18 mouse cellular contexts compared by ENCODE assay signal in genomic region chr4:119053680-119054079, GRCm38 (mm10). TPM values are rescaled to one million over a fixed set of nuclear protein-coding genes. Genes with fewer than 3 reads are reported as not detected.
A peak's percentile ranks its signal among the peaks of the same experiment; 100 is the strongest.
DNase-seq lines count a peak whose midpoint lies in the region; ATAC-seq and TF ChIP-seq lines count a peak whose summit lies in the region.
"Had no signal": no experiment of that assay in that cellular context is flagged by ENCODE, and none has a peak within 500 bp of the region (broad histone marks: within the 10 kb centered on the region; RNA-seq: fewer than 3 reads in every experiment).

No protein-coding gene starts in this region.

- H3K9ac ChIP-seq in CH12.LX (ENCODE audit: insufficient read depth, low read depth), result no peak overlapping the region
- no peak overlapping the region for H3K9ac ChIP-seq in liver, embryonic 11.5 days (ENCODE audit: low read depth, low read length)
- H3K9ac ChIP-seq in hindbrain, embryonic 13.5 days, result no peak overlapping the region
- H3K9ac ChIP-seq: heart, embryonic 15.5 days; lung, embryonic 14.5 days had no signal

- H3K4me3 ChIP-seq in heart, embryonic 10.5 days, result no peak overlapping the region
- H3K4me3 ChIP-seq in CH12.LX (replicated peaks in 1 of 3; ENCODE audit: low read depth in 2 of 3, low read length in 2 of 3, poor library complexity in 1 of 3), result no peak overlapping the region
- H3K4me3 ChIP-seq in liver, embryonic 11.5 days (ENCODE audit: low read depth, low read length), result no peak overlapping the region
- no peak overlapping the region for H3K4me3 ChIP-seq in hindbrain, embryonic 13.5 days
- H3K4me3 ChIP-seq: heart, embryonic 15.5 days; midbrain, embryonic 10.5 days; myocyte had no signal

- no peak for ATAC-seq in liver, embryonic 11.5 days (replicated peaks; ENCODE audit: low FRiP score)
- ATAC-seq in megakaryocyte progenitor cell, adult 5-6 weeks (replicated peaks; ENCODE audit: poor library complexity), result peak; percentile 59
- ATAC-seq in hindbrain, embryonic 13.5 days (ENCODE audit: low FRiP score), result no peak
- ATAC-seq: forebrain, embryonic 14.5 days had no signal

- in situ Hi-C loops in CH12.LX (cut with MboI; ENCODE audit: low pct_ligation_motif_present, low pct_unique_long_range_greater_than_20kb, low sequenced_read_pairs), result no loop called here

- no peak overlapping the region for H3K4me2 ChIP-seq in CH12.LX (ENCODE audit: insufficient read depth, low read depth, poor library complexity, severe bottlenecking)
- peak overlapping the region; percentile 15; the same call in 1 of the 2 replicates for H3K4me2 ChIP-seq in liver, embryonic 11.5 days
- H3K4me2 ChIP-seq in hindbrain, embryonic 13.5 days, result no peak overlapping the region
- H3K4me2 ChIP-seq: heart, embryonic 15.5 days; lung, embryonic 14.5 days had no signal

- 66% methylated on average over 6 of the region's 6 CpGs for WGBS in heart, embryonic 10.5 days
- 60% methylated on average over 6 of the region's 6 CpGs for WGBS in liver, embryonic 11.5 days
- WGBS in hindbrain, embryonic 13.5 days, result 94% methylated on average over 6 of the region's 6 CpGs

- H3K9me3 ChIP-seq in heart, embryonic 10.5 days, result no peaks in the 10 kb centered on the region
- H3K9me3 ChIP-seq in CH12.LX (replicated peaks; ENCODE audit: low read length), result no peaks in the 10 kb centered on the region
- H3K9me3 ChIP-seq in liver, embryonic 11.5 days (ENCODE audit: control insufficient read depth, low read length), result no peaks in the 10 kb centered on the region
- no peaks in the 10 kb centered on the region for H3K9me3 ChIP-seq in hindbrain, embryonic 13.5 days
- H3K9me3 ChIP-seq: heart, embryonic 15.5 days; midbrain, embryonic 10.5 days had no signal

- no peaks in the 10 kb centered on the region for H3K36me3 ChIP-seq in heart, embryonic 10.5 days
- H3K36me3 ChIP-seq in CH12.LX (replicated peaks in 1 of 2; ENCODE audit: control insufficient read depth in 1 of 2, insufficient read depth in 1 of 2, low read length in 1 of 2), result no peaks in the 10 kb centered on the region
- no peaks in the 10 kb centered on the region for H3K36me3 ChIP-seq in liver, embryonic 11.5 days (ENCODE audit: control insufficient read depth, insufficient read depth, low read length)
- H3K36me3 ChIP-seq in hindbrain, embryonic 13.5 days, result no peaks in the 10 kb centered on the region
- H3K36me3 ChIP-seq: heart, embryonic 15.5 days; midbrain, embryonic 10.5 days had no signal

- TF ChIP-seq RAD21 in CH12.LX (IDR thresholded peaks at IDR 0.05; ENCODE audit: low read depth, low read length), result no peak

- H3K79me2 ChIP-seq in CH12.LX (replicated peaks; ENCODE audit: control insufficient read depth, extremely low read depth, insufficient read depth, poor library complexity, severe bottlenecking), result no peaks in the 10 kb centered on the region

- no peak for TF ChIP-seq POLR2A in CH12.LX (IDR thresholded peaks at IDR 0.05; ENCODE audit: low read depth, low read length)

- TF ChIP-seq EP300 in CH12.LX (IDR thresholded peaks at IDR 0.05; ENCODE audit: low read length), result no peak

- dilution Hi-C loops in CH12.LX (cut with MboI; ENCODE audit: extremely low pct_ligation_motif_present, extremely low pct_unique_long_range_greater_than_20kb, low sequenced_read_pairs), result no loop called here

- peak overlapping the region; percentile 62 for H3K27ac ChIP-seq in heart, embryonic 10.5 days
- H3K27ac ChIP-seq in CH12.LX (ENCODE audit: insufficient read depth, low read depth), result no peak overlapping the region
- H3K27ac ChIP-seq in liver, embryonic 11.5 days (ENCODE audit: low read depth, low read length), result peak overlapping the region; percentile 55
- no peak overlapping the region for H3K27ac ChIP-seq in hindbrain, embryonic 13.5 days
- H3K27ac ChIP-seq: heart, embryonic 15.5 days; midbrain, embryonic 10.5 days had no signal

- TF ChIP-seq CTCF in CH12.LX (conservative IDR thresholded peaks at IDR 0.05 in 1 of 2, IDR thresholded peaks at IDR 0.05 in 1 of 2; ENCODE audit: low read depth in 2 of 2, low read length in 2 of 2), result no peak

- H3K27me3 ChIP-seq in heart, embryonic 10.5 days (ENCODE audit: insufficient read depth, poor library complexity, severe bottlenecking), result no peaks in the 10 kb centered on the region
- H3K27me3 ChIP-seq in CH12.LX (replicated peaks), result peaks cover 2% of the 10 kb centered on the region
- H3K27me3 ChIP-seq in liver, embryonic 11.5 days (replicated peaks; ENCODE audit: control insufficient read depth, insufficient read depth, low read length), result no peaks in the 10 kb centered on the region
- H3K27me3 ChIP-seq in hindbrain, embryonic 13.5 days, result no peaks in the 10 kb centered on the region
- H3K27me3 ChIP-seq: heart, embryonic 15.5 days had no signal

- peaks cover 55% of the 10 kb centered on the region for H3K4me1 ChIP-seq in heart, embryonic 10.5 days
- H3K4me1 ChIP-seq in CH12.LX (ENCODE audit: control insufficient read depth in 1 of 2, insufficient read depth in 2 of 2), result peaks cover 6 to 7% of the 10 kb centered on the region in 2 experiments; a peak in 3 of 4 replicates
- H3K4me1 ChIP-seq in liver, embryonic 11.5 days (replicated peaks; ENCODE audit: control insufficient read depth, insufficient read depth, low read length), result peaks cover 43% of the 10 kb centered on the region
- H3K4me1 ChIP-seq in hindbrain, embryonic 13.5 days (replicated peaks), result no peaks in the 10 kb centered on the region

- DNase-seq in heart, embryonic 10.5 days (ENCODE audit: low spot score), result no peak
- no peak for DNase-seq in heart, adult 8-10 months (ENCODE audit: low spot score)
- DNase-seq in CH12.LX (ENCODE audit: extremely low read depth), result peak; percentile 1
- DNase-seq in liver, embryonic 11.5 days (ENCODE audit: low spot score), result no peak
- DNase-seq in layer of hippocampus, adult 11-12 months (ENCODE audit: low spot score), result no peak
- DNase-seq: adrenal gland, postnatal 10 days; cerebellum, adult 2 months; kidney, adult 8-10 months; kidney, postnatal 36 days; lung, embryonic 14.5 days; spleen, adult 18-20 months; thymus, postnatal 25 days had no signal

TF ChIP-seq in CH12.LX, 34 proteins besides CTCF, POLR2A, EP300 and RAD21:
- TF ChIP-seq GABPA (IDR thresholded peaks at IDR 0.05; ENCODE audit: insufficient replicate concordance, low read depth, low read length) (no peak), POLR2AphosphoS2 (IDR thresholded peaks at IDR 0.05; ENCODE audit: low read depth, low read length) (no peak), USF2 (conservative IDR thresholded peaks at IDR 0.05; ENCODE audit: low read depth, low read length) (peak; percentile 69), USF1 (IDR thresholded peaks at IDR 0.05; ENCODE audit: low read depth, low read length) (peak; percentile 65)

RNA-seq across cellular contexts. Expression of gene Slc2a1, which starts 54.8 kb away (rescaled TPM):
- polyA plus RNA-seq in heart, embryonic 10.5 days (2016; fragmentation: Nextera tagmentation; extraction: Ambion mirVana), result 549 and 607 TPM in 2 replicates
- 10 to 100 TPM; 12.6 to 22.5 (median 14.9) TPM for total RNA-seq in heart, adult 8-10 months (2022)
- total RNA-seq in CH12.LX (2012; rRNA removed) (26.8 and 46.2 TPM in 2 replicates), CH12.LX (2014; rRNA removed) (55.3 and 64.9 TPM in 2 replicates)
- 30.5 and 33.4 TPM in 2 replicates for polyA plus RNA-seq in CH12.LX (2012; ENCODE audit: insufficient read length, low read depth)
- polyA plus RNA-seq in liver, embryonic 11.5 days (2014; fragmentation: Nextera tagmentation; extraction: Ambion mirVana), result 150 and 153 TPM in 2 replicates
- total RNA-seq in megakaryocyte progenitor cell, adult 5-6 weeks (2015), result 7.7 and 11.5 TPM in 2 replicates
- 7.4 and 8.6 TPM in 2 replicates for total RNA-seq in megakaryocyte progenitor cell, adult 5-6 weeks (2017)
- polyA plus RNA-seq in hindbrain, embryonic 13.5 days (2015; fragmentation: Nextera tagmentation; extraction: Ambion mirVana), result 94.4 and 96.5 TPM in 2 replicates

Comparison
In these comparisons a context has a peak if more than half of its experiments do, and no peak if none do; other contexts are left out.
1. H3K27ac ChIP-seq: peak in heart, embryonic 10.5 days (single experiment) and liver, embryonic 11.5 days (single experiment); none in CH12.LX (single experiment) and hindbrain, embryonic 13.5 days (single experiment).